Mouse (Mus musculus): Measurements from ENCODE around the gene Sdcbp2. TPM values are rescaled to one million over a fixed set of nuclear protein-coding genes. Genes with fewer than 3 reads are reported as not detected.

Gene Sdcbp2
- polyA plus RNA-seq, 2 experiments = 1.6 to 2.0 TPM

DNA sequence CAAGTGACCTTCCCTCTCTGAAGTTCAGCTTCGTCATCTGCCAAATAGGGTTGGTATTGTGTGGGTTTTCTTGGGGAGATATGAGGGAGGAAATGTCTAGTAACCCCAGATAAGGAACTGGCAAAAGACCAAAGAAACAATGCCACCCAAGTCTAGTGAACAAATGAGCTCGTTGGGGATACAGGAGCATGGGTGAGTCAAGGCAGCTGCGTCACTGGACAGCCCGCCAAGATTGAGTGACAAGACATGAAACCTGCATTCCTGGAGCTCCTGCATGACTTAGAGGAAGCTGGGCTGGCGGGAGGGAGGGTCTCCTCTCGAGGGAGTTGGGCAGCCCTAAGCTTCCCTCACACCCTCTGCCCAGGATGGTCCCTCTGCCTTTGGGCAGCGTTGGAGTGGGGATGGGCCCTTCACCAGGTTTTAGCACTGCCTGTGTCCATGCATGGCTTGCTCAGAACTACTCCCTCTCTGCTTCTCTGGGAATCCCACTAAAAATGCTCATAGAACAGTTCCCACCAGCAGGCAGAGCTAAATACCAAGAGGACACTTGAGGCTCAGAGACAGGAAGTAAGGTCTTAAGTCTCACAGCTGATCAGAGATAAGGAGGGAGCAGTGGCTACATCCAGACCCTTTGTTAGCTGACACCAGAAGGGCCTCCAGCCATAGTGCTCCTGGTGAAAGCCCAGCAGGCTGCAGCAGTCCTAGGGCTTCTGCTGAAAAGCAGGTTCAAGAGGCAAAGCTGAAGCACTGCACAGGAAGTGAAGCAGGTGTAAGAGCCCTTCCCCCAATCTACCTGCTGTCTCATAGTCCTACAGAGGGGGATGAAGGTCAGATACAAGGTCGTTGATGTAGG, 41.8 kb upstream of the Sdcbp2 start:
- Histone ChIP-seq H3K4me3 (replicated peaks; ENCODE audit: low read length) (no peak overlapping the region), H3K9me3 (ENCODE audit: control insufficient read depth, low read length) (no peaks in the 10 kb centered on the region), H3K27ac (replicated peaks; ENCODE audit: low read depth, low read length) (no peak overlapping the region), H3K4me1 (ENCODE audit: control insufficient read depth, insufficient read depth, low read length) (no peaks in the 10 kb centered on the region), H3K27me3 (ENCODE audit: control insufficient read depth, insufficient read depth, low read length) (no peaks in the 10 kb centered on the region), H3K4me2 (replicated peaks; ENCODE audit: low read depth, low read length, severe bottlenecking) (no peak overlapping the region), H3K36me3 (ENCODE audit: control insufficient read depth, insufficient read depth, low read length) (no peaks in the 10 kb centered on the region), H3K9ac (ENCODE audit: low read depth, low read length, severe bottlenecking) (no peak overlapping the region)
- DNase-seq (ENCODE audit: low spot score) (no peak), ATAC-seq (ENCODE audit: low FRiP score, low read depth) (no peak)
- WGBS = 43% methylated on average over 8 of the region's 8 CpGs
- TF ChIP-seq POLR2A (IDR thresholded peaks at IDR 0.05; ENCODE audit: borderline replicate concordance, extremely low read depth, insufficient read depth, insufficient read length) = no peak

GRCm38 (mm10) chr2:151533632-151534031, 38.8 kb upstream of the Sdcbp2 start:
- Histone ChIP-seq H3K4me2 (replicated peaks; ENCODE audit: low read depth, low read length, severe bottlenecking) (no peak overlapping the region), H3K27ac (replicated peaks; ENCODE audit: low read depth, low read length) (no peak overlapping the region), H3K27me3 (ENCODE audit: control insufficient read depth, insufficient read depth, low read length) (no peaks in the 10 kb centered on the region), H3K4me1 (ENCODE audit: control insufficient read depth, insufficient read depth, low read length) (no peaks in the 10 kb centered on the region), H3K9ac (ENCODE audit: low read depth, low read length, severe bottlenecking) (no peak overlapping the region), H3K4me3 (replicated peaks; ENCODE audit: low read length) (no peak overlapping the region), H3K9me3 (ENCODE audit: control insufficient read depth, low read length) (no peaks in the 10 kb centered on the region), H3K36me3 (ENCODE audit: control insufficient read depth, insufficient read depth, low read length) (no peaks in the 10 kb centered on the region)
- ATAC-seq (ENCODE audit: low FRiP score, low read depth) = no peak
- no peak for DNase-seq (ENCODE audit: low spot score)
- TF ChIP-seq POLR2A (IDR thresholded peaks at IDR 0.05; ENCODE audit: borderline replicate concordance, extremely low read depth, insufficient read depth, insufficient read length) = no peak
- 77% methylated on average over 6 of the region's 6 CpGs for WGBS

DNA sequence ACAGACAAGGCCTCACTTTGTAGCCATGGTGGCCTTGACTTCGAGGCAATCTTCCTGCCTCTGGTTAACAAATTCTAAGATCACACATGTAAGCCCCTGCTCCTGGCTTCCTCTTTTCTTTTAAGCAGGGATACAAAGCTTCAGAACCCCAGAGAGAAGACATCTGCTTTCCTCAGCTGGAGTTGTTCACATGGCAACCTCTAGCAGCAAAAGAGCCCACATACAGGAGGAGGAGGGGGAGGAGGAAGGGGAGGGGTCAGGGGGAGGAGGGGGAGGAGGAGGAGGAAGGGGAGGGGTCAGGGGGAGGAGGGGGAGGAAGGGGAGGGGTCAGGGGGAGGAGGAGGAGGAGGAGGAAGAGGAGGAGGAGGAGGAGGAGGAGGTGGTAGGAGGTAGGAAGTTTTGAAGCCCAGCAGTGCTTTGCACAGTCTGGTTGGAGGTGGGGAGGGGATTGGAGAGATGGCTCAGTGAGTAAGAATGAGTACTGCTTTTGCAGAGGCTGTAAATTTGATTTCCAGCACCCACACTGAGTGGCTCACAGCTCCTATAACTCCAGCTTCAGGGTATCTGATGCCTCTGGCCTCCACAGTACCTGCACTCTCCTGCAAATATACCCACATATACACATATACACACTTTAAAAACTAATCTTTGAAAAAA, 36.3 kb upstream of the Sdcbp2 start:
- no peaks in the 10 kb centered on the region for H3K9me3 ChIP-seq (ENCODE audit: control insufficient read depth, low read length)
- H3K4me3 ChIP-seq (replicated peaks; ENCODE audit: low read length) = no peak overlapping the region
- no peaks in the 10 kb centered on the region for H3K4me1 ChIP-seq (ENCODE audit: control insufficient read depth, insufficient read depth, low read length)
- DNase-seq (ENCODE audit: low spot score) (no peak), ATAC-seq (ENCODE audit: low FRiP score, low read depth) (no peak)
- H3K27me3 ChIP-seq (ENCODE audit: control insufficient read depth, insufficient read depth, low read length) = no peaks in the 10 kb centered on the region
- no peak overlapping the region for H3K27ac ChIP-seq (replicated peaks; ENCODE audit: low read depth, low read length)
- no peaks in the 10 kb centered on the region for H3K36me3 ChIP-seq (ENCODE audit: control insufficient read depth, insufficient read depth, low read length)
- WGBS = 84% methylated on average over 1 of the region's 1 CpGs
- H3K9ac ChIP-seq (ENCODE audit: low read depth, low read length, severe bottlenecking) = no peak overlapping the region
- no peak overlapping the region for H3K4me2 ChIP-seq (replicated peaks; ENCODE audit: low read depth, low read length, severe bottlenecking)
- TF ChIP-seq POLR2A (IDR thresholded peaks at IDR 0.05; ENCODE audit: borderline replicate concordance, extremely low read depth, insufficient read depth, insufficient read length) = no peak

GRCm38 (mm10) chr2:151536618-151536974, 35.8 kb upstream of the Sdcbp2 start:
- Histone ChIP-seq H3K4me1 (ENCODE audit: control insufficient read depth, insufficient read depth, low read length) (peaks cover 3% of the 10 kb centered on the region; the same call in 1 of the 2 replicates), H3K4me3 (replicated peaks; ENCODE audit: low read length) (no peak overlapping the region), H3K9ac (ENCODE audit: low read depth, low read length, severe bottlenecking) (no peak overlapping the region), H3K4me2 (replicated peaks; ENCODE audit: low read depth, low read length, severe bottlenecking) (no peak overlapping the region), H3K27ac (replicated peaks; ENCODE audit: low read depth, low read length) (no peak overlapping the region), H3K9me3 (ENCODE audit: control insufficient read depth, low read length) (no peaks in the 10 kb centered on the region), H3K27me3 (ENCODE audit: control insufficient read depth, insufficient read depth, low read length) (no peaks in the 10 kb centered on the region), H3K36me3 (ENCODE audit: control insufficient read depth, insufficient read depth, low read length) (no peaks in the 10 kb centered on the region)
- no peak for TF ChIP-seq POLR2A (IDR thresholded peaks at IDR 0.05; ENCODE audit: borderline replicate concordance, extremely low read depth, insufficient read depth, insufficient read length)
- 67% methylated on average over 5 of the region's 5 CpGs for WGBS
- DNase-seq (ENCODE audit: low spot score) (no peak), ATAC-seq (ENCODE audit: low FRiP score, low read depth) (no peak; the same call in 1 of the 2 replicates)

DNA sequence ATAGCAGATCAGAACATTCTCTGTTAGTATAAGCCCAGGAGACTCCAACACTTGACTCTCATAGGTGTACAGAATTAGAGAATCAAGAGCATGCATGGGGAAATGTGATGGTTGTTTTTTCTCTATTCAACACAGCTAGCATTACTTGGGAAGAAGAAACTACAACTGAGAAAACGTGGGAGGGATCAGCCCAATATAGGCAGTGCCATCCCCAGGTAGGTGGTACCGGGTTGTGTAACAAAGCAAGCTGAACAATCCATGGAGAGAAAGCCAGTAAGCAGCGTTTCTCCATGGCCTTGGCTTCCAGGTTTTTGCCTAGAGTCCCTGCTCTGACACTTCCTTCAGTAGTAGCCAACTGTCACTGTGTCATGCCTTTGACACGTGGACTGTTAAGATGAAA, 33.8 kb upstream of the Sdcbp2 start:
- no peak overlapping the region for H3K4me2 ChIP-seq (replicated peaks; ENCODE audit: low read depth, low read length, severe bottlenecking)
- WGBS = 61% methylated on average over 4 of the region's 4 CpGs
- H3K36me3 ChIP-seq (ENCODE audit: control insufficient read depth, insufficient read depth, low read length) = no peaks in the 10 kb centered on the region
- DNase-seq (ENCODE audit: low spot score) = no peak
- no peak overlapping the region for H3K27ac ChIP-seq (replicated peaks; ENCODE audit: low read depth, low read length)
- ATAC-seq (ENCODE audit: low FRiP score, low read depth) = no peak
- H3K9ac ChIP-seq (ENCODE audit: low read depth, low read length, severe bottlenecking) = no peak overlapping the region
- H3K4me1 ChIP-seq (ENCODE audit: control insufficient read depth, insufficient read depth, low read length) = peaks cover 9% of the 10 kb centered on the region
- H3K4me3 ChIP-seq (replicated peaks; ENCODE audit: low read length) = no peak overlapping the region
- no peaks in the 10 kb centered on the region for H3K27me3 ChIP-seq (ENCODE audit: control insufficient read depth, insufficient read depth, low read length)
- no peak for TF ChIP-seq POLR2A (IDR thresholded peaks at IDR 0.05; ENCODE audit: borderline replicate concordance, extremely low read depth, insufficient read depth, insufficient read length)
- H3K9me3 ChIP-seq (ENCODE audit: control insufficient read depth, low read length) = no peaks in the 10 kb centered on the region

Measured in limb, embryonic 14.5 days (tissue).